Mouse (Mus musculus) gastrocnemius, adult 8-10 months (tissue): Measurements from ENCODE around the gene Atp6v0e. TPM values are rescaled to one million over a fixed set of nuclear protein-coding genes. Genes with fewer than 3 reads are reported as not detected.

Source experiments
- DNase-seq, 2 experiments: peaks; one replicate each; pipeline ENCODE4 v3.0.0; 2022; ENCODE audit warnings: low spot score in 2 of 2
- total RNA-seq, 4 experiments: library from RNA; stranded (reverse); gene quantifications; 2 replicates each; pipeline ENCODE4 v1.2.4; 2022

Gene Atp6v0e
- total RNA-seq = 10 to 100 TPM; 42.0 to 50.3 (median 45.8) TPM

- DNase-seq = peak; percentile 78 to 89
These were observed at the start of gene Atp6v0e for GRCm38 (mm10) chr17:26662978-26663683. Atp6v0e (plus strand) TSS chr17:26663231.

- no peak for DNase-seq
These were observed 48.7 kb upstream of the Atp6v0e start for GRCm38 (mm10) chr17:26614286-26614685.

GRCm38 (mm10) chr17:26614708-26615486 lies 48.1 kb upstream of the Atp6v0e start:
- no peak for DNase-seq

GRCm38 (mm10) chr17:26616696-26617095 lies 46.3 kb upstream of the Atp6v0e start:
- DNase-seq = no peak

GRCm38 (mm10) chr17:26618498-26618897 lies 44.5 kb upstream of the Atp6v0e start:
- DNase-seq = no peak

- no peak for DNase-seq
These were observed 43.5 kb upstream of the Atp6v0e start for GRCm38 (mm10) chr17:26619577-26619976.

- DNase-seq = no peak
These were observed 42.7 kb upstream of the Atp6v0e start for GRCm38 (mm10) chr17:26620292-26620691.

- DNase-seq = peak; percentile 58 to 68
These were observed 42.0 kb upstream of the Atp6v0e start for GRCm38 (mm10) chr17:26620786-26621766.

- DNase-seq = no peak
These were observed 41.1 kb upstream of the Atp6v0e start for GRCm38 (mm10) chr17:26621912-26622311.

- no peak for DNase-seq
These were observed 39.0 kb upstream of the Atp6v0e start for GRCm38 (mm10) chr17:26623991-26624390.

- peak in 1 of 2 experiments; percentile 52 for DNase-seq
These were observed 38.0 kb upstream of the Atp6v0e start for GRCm38 (mm10) chr17:26624999-26625398.

- no peak for DNase-seq
These were observed 37.5 kb upstream of the Atp6v0e start for GRCm38 (mm10) chr17:26625521-26626010.

GRCm38 (mm10) chr17:26628479-26628878 lies 34.6 kb upstream of the Atp6v0e start:
- DNase-seq = no peak

GRCm38 (mm10) chr17:26628936-26629335 lies 34.1 kb upstream of the Atp6v0e start:
- DNase-seq = no peak

- DNase-seq = no peak
These were observed 31.2 kb upstream of the Atp6v0e start for GRCm38 (mm10) chr17:26631811-26632327.

- DNase-seq = no peak
These were observed 29.8 kb upstream of the Atp6v0e start for GRCm38 (mm10) chr17:26633186-26633585.

- no peak for DNase-seq
These were observed 29.1 kb upstream of the Atp6v0e start for GRCm38 (mm10) chr17:26633926-26634325.

GRCm38 (mm10) chr17:26634539-26634938 lies 28.5 kb upstream of the Atp6v0e start:
- DNase-seq = no peak

GRCm38 (mm10) chr17:26635951-26636350 lies 27.1 kb upstream of the Atp6v0e start:
- DNase-seq = no peak

- no peak for DNase-seq
These were observed 25.2 kb upstream of the Atp6v0e start for GRCm38 (mm10) chr17:26637851-26638250.

GRCm38 (mm10) chr17:26638655-26639054 lies 24.4 kb upstream of the Atp6v0e start:
- DNase-seq = peak; percentile 63 to 69
